Mouse (Mus musculus): ENCODE data around the gene Tmem54.

Gene Tmem54

GRCm38 (mm10) chr4:129157541-129157940 lies 52.2 kb downstream of the Tmem54 start:
- no peak for DNase-seq (ENCODE audit: low spot score)

GRCm38 (mm10) chr4:129158549-129158948 lies 53.2 kb downstream of the Tmem54 start:
- DNase-seq (ENCODE audit: low spot score): no peak

GRCm38 (mm10) chr4:129161076-129161475 lies 55.7 kb downstream of the Tmem54 start:
- DNase-seq (ENCODE audit: low spot score): no peak

Data from ovary, postnatal 10 days (tissue).